Mouse (Mus musculus): ENCODE data around the gene Rab5a.
A peak's percentile ranks its signal among the peaks of the same experiment; 100 is the strongest.

The Rab5a gene

GRCm38 (mm10) chr17:53543591-53544324 is 64.7 kb downstream of the Rab5a start:
- DNase-seq (ENCODE audit: low spot score): peak; percentile 20

- DNase-seq (ENCODE audit: low spot score): no peak
These were observed 72.6 kb downstream of the Rab5a start for GRCm38 (mm10) chr17:53551306-53552299.

- DNase-seq (ENCODE audit: low spot score): no peak
These were observed 75.1 kb downstream of the Rab5a start for GRCm38 (mm10) chr17:53554088-53554487.

DNA sequence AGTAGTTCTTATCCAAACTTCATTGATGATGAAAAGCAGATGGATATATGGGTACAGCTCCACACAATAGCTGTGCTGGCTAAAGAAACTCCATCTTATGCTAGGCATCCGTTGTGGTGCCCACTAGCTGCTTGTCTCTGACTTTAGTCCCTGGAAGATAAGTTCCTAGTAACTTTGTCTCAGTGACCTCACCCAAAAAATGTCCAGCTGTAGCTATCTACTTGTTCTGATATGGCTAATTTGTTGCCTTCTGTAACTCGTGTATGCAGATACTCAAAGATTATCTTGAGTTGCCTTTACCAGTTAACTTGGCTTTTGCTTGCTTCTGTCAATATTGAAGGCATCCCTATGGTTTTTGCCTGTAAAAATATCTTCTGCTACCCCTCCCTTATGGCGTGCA is 75.8 kb downstream of the Rab5a start:
- DNase-seq (ENCODE audit: low spot score): no peak
